Mouse (Mus musculus) megakaryocyte-erythroid progenitor cell, adult 5-6 weeks (primary cell): ENCODE data around the gene Csdc2. TPM values are rescaled to one million over a fixed set of nuclear protein-coding genes. Genes with fewer than 3 reads are reported as not detected.
A peak's percentile ranks its signal among the peaks of the same experiment; 100 is the strongest.
"Not testable (repeated sequence)": the region's sequence is repeated elsewhere in the genome, so short reads cannot be mapped to it uniquely, and the experiment has no call there.

Experiments used
- ATAC-seq: replicated peaks from 2 replicates; pipeline ENCODE4 v1.8.0; 2016; ENCODE audit warnings: mild to moderate bottlenecking, inconsistent platforms; ENCODE audit not compliant: severe bottlenecking, poor library complexity, low FRiP score, low TSS enrichment
- total RNA-seq, 2 experiments: library from RNA; stranded (forward) in 1 of 2; stranded (reverse) in 1 of 2; fragments of 200-1000, 215-1000 nt in 1 of 2; fragments of >200 nt in 1 of 2; fragmentation: Nextera tagmentation in 1 of 2; gene quantifications; 2 replicates each; pipeline ENCODE4 v1.2.3; 2014 to 2017

Csdc2 gene
- total RNA-seq, 2 experiments from 2014 or later = not detected

GRCm38 (mm10) chr15:81975156-81975555 lies 38.6 kb downstream of the Csdc2 start:
- ATAC-seq = not testable (repeated sequence)

GRCm38 (mm10) chr15:81980321-81980720 lies 43.8 kb downstream of the Csdc2 start, which contains the start of gene 1700029P11Rik:
Gene 1700029P11Rik, plus strand, starts transcription at chr15:81980540.
- no peak for ATAC-seq

GRCm38 (mm10) chr15:81982173-81982572 lies 45.6 kb downstream of the Csdc2 start:
- no peak for ATAC-seq

- no peak for ATAC-seq
Measured at GRCm38 (mm10) chr15:81985267-81986161, 49.0 kb downstream of the Csdc2 start.

- ATAC-seq = no peak
Measured at GRCm38 (mm10) chr15:81987646-81988045, 51.1 kb downstream of the Csdc2 start, which contains the start of gene Xrcc6. Gene Xrcc6, plus strand, starts transcription at chr15:81987835.

- peak; percentile 66 for ATAC-seq
Measured at GRCm38 (mm10) chr15:81989371-81990062, 53.0 kb downstream of the Csdc2 start.

- ATAC-seq = peak; percentile 90
Measured at GRCm38 (mm10) chr15:81990549-81990948, 54.0 kb downstream of the Csdc2 start.

- no peak for ATAC-seq
Measured at GRCm38 (mm10) chr15:81993992-81994391, 57.4 kb downstream of the Csdc2 start.

Other genes with a start within 250 kb of the Csdc2 start
- not detected in 2 replicates for gene Chadl, start 239.5 kb upstream of the Csdc2 start, total RNA-seq (2014; fragmentation: Nextera tagmentation)
- 0.09 TPM in 1 of 2 replicates, not detected in the other for gene Chadl, start 239.5 kb upstream of the Csdc2 start, total RNA-seq (2017)
- gene Zc3h7b, start 191.7 kb upstream of the Csdc2 start, total RNA-seq (2014; fragmentation: Nextera tagmentation) = 34.9 and 35.7 TPM in 2 replicates
- 19.2 and 22.4 TPM in 2 replicates for gene Zc3h7b, start 191.7 kb upstream of the Csdc2 start, total RNA-seq (2017)
- gene Rangap1, start 191.2 kb upstream of the Csdc2 start, total RNA-seq (2014; fragmentation: Nextera tagmentation) = 84.8 and 93.4 TPM in 2 replicates
- 111 and 144 TPM in 2 replicates for gene Rangap1, start 191.2 kb upstream of the Csdc2 start, total RNA-seq (2017)
- gene Tef, start 134.3 kb upstream of the Csdc2 start, total RNA-seq (2014; fragmentation: Nextera tagmentation) = 10.9 and 13.2 TPM in 2 replicates
- 12.7 and 14.4 TPM in 2 replicates for gene Tef, start 134.3 kb upstream of the Csdc2 start, total RNA-seq (2017)
- 22.4 and 32.1 TPM in 2 replicates for gene Tob2, start 78.0 kb upstream of the Csdc2 start, total RNA-seq (2014; fragmentation: Nextera tagmentation)
- gene Tob2, start 78.0 kb upstream of the Csdc2 start, total RNA-seq (2017) = 11.7 and 20.4 TPM in 2 replicates
- gene Phf5a, start 64.8 kb upstream of the Csdc2 start, total RNA-seq (2014; fragmentation: Nextera tagmentation) = 203 and 208 TPM in 2 replicates
- 131 and 142 TPM in 2 replicates for gene Phf5a, start 64.8 kb upstream of the Csdc2 start, total RNA-seq (2017)
- gene Aco2, start 64.5 kb upstream of the Csdc2 start, total RNA-seq (2014; fragmentation: Nextera tagmentation) = 162 and 178 TPM in 2 replicates
- gene Aco2, start 64.5 kb upstream of the Csdc2 start, total RNA-seq (2017) = 171 and 185 TPM in 2 replicates
- gene Polr3h, start 10.5 kb upstream of the Csdc2 start, total RNA-seq (2014; fragmentation: Nextera tagmentation) = 46.2 and 57.3 TPM in 2 replicates
- gene Polr3h, start 10.5 kb upstream of the Csdc2 start, total RNA-seq (2017) = 47.7 and 59.5 TPM in 2 replicates
- gene Pmm1, start 24.2 kb downstream of the Csdc2 start, total RNA-seq (2014; fragmentation: Nextera tagmentation) = 62.0 and 90.7 TPM in 2 replicates
- gene Pmm1, start 24.2 kb downstream of the Csdc2 start, total RNA-seq (2017) = 30.5 and 33.1 TPM in 2 replicates
- not detected in 2 replicates for gene 1700029P11Rik, start 43.8 kb downstream of the Csdc2 start, total RNA-seq (2014; fragmentation: Nextera tagmentation)
- gene 1700029P11Rik, start 43.8 kb downstream of the Csdc2 start, total RNA-seq (2017) = not detected in 2 replicates
- gene Xrcc6, start 51.1 kb downstream of the Csdc2 start, total RNA-seq (2014; fragmentation: Nextera tagmentation) = 120 and 143 TPM in 2 replicates
- 379 and 524 TPM in 2 replicates for gene Xrcc6, start 51.1 kb downstream of the Csdc2 start, total RNA-seq (2017)
- gene Desi1, start 97.1 kb downstream of the Csdc2 start, total RNA-seq (2014; fragmentation: Nextera tagmentation) = 48.8 and 51.6 TPM in 2 replicates
- gene Desi1, start 97.1 kb downstream of the Csdc2 start, total RNA-seq (2017) = 8.0 and 22.3 TPM in 2 replicates
- gene Snu13, start 110.8 kb downstream of the Csdc2 start, total RNA-seq (2014; fragmentation: Nextera tagmentation) = 295 and 336 TPM in 2 replicates
- gene Snu13, start 110.8 kb downstream of the Csdc2 start, total RNA-seq (2017) = 286 and 307 TPM in 2 replicates
- gene 4930407I10Rik, start 122.4 kb downstream of the Csdc2 start, total RNA-seq (2014; fragmentation: Nextera tagmentation) = not detected in 2 replicates
- not detected in 2 replicates for gene 4930407I10Rik, start 122.4 kb downstream of the Csdc2 start, total RNA-seq (2017)
- gene Mei1, start 133.2 kb downstream of the Csdc2 start, total RNA-seq (2014; fragmentation: Nextera tagmentation) = not detected in 2 replicates
- gene Mei1, start 133.2 kb downstream of the Csdc2 start, total RNA-seq (2017) = not detected in 2 replicates
- 14.3 and 17.4 TPM in 2 replicates for gene Ccdc134, start 191.2 kb downstream of the Csdc2 start, total RNA-seq (2014; fragmentation: Nextera tagmentation)
- gene Ccdc134, start 191.2 kb downstream of the Csdc2 start, total RNA-seq (2017) = 11.8 and 17.4 TPM in 2 replicates
- gene Srebf2, start 210.4 kb downstream of the Csdc2 start, total RNA-seq (2014; fragmentation: Nextera tagmentation) = 41.0 and 43.3 TPM in 2 replicates
- gene Srebf2, start 210.4 kb downstream of the Csdc2 start, total RNA-seq (2017) = 24.7 and 26.0 TPM in 2 replicates